Mouse (Mus musculus) c-Kit-positive CD71-positive TER-119-positive erythroid progenitor cells, embryonic 14.5 days (primary cell): ENCODE measurements at regions not wholly inside any gene's neighbourhood (a gene's known extent, or its start where the extent isn't known, plus 50 kb on each side); places are given as distances from the start of the nearest gene placed in this dataset.

Experiments used
- DNase-seq: peaks from one replicate; pipeline ENCODE4 v3.0.0-alpha.2; 2013; ENCODE audit warnings: low spot score

- no peak for DNase-seq
Observed at GRCm38 (mm10) chr2:147699524-147700081, 337.9 kb downstream of the Pax1 start.

- DNase-seq: no peak
Observed at GRCm38 (mm10) chr2:147691896-147692295, 330.2 kb downstream of the Pax1 start.

- DNase-seq: no peak
Observed at GRCm38 (mm10) chr2:147690506-147691208, 328.9 kb downstream of the Pax1 start.

- no peak for DNase-seq
Observed at GRCm38 (mm10) chr2:147688742-147689141, 327.0 kb downstream of the Pax1 start.

- DNase-seq: no peak
Observed at GRCm38 (mm10) chr2:147656667-147657066, 294.9 kb downstream of the Pax1 start.

- no peak for DNase-seq
Observed at GRCm38 (mm10) chr2:147650229-147650628, 288.5 kb downstream of the Pax1 start.

- DNase-seq: no peak
Observed at GRCm38 (mm10) chr2:147647972-147648371, 286.2 kb downstream of the Pax1 start.

GRCm38 (mm10) chr2:147647506-147647905, 285.8 kb downstream of the Pax1 start:
- DNase-seq: no peak

- DNase-seq: no peak
Observed at GRCm38 (mm10) chr2:147637882-147638281, 276.2 kb downstream of the Pax1 start.

GRCm38 (mm10) chr2:147632737-147633136, 271.0 kb downstream of the Pax1 start:
- DNase-seq: no peak

- no peak for DNase-seq
Observed at GRCm38 (mm10) chr2:147629716-147630115, 268.0 kb downstream of the Pax1 start.

- no peak for DNase-seq
Observed at GRCm38 (mm10) chr2:147627096-147627495, 265.4 kb downstream of the Pax1 start.

GRCm38 (mm10) chr2:147623116-147623515, 261.4 kb downstream of the Pax1 start:
- no peak for DNase-seq

- DNase-seq: no peak
Observed at GRCm38 (mm10) chr2:147617849-147618248, 256.1 kb downstream of the Pax1 start.

GRCm38 (mm10) chr2:147610343-147610742, 248.6 kb downstream of the Pax1 start:
- DNase-seq: no peak

- DNase-seq: no peak
Observed at GRCm38 (mm10) chr2:147601639-147602038, 239.9 kb downstream of the Pax1 start.

- no peak for DNase-seq
Observed at GRCm38 (mm10) chr2:147572413-147572812, 210.7 kb downstream of the Pax1 start.

GRCm38 (mm10) chr2:147561220-147561619, 199.5 kb downstream of the Pax1 start:
- DNase-seq: no peak

- DNase-seq: no peak
Observed at GRCm38 (mm10) chr2:147560426-147561155, 198.9 kb downstream of the Pax1 start.

- DNase-seq: no peak
Observed at GRCm38 (mm10) chr2:147529161-147529560, 167.4 kb downstream of the Pax1 start.

GRCm38 (mm10) chr2:147515436-147515835, 153.7 kb downstream of the Pax1 start:
- no peak for DNase-seq

GRCm38 (mm10) chr2:147514748-147515147, 153.0 kb downstream of the Pax1 start:
- DNase-seq: no peak

- DNase-seq: no peak
Observed at GRCm38 (mm10) chr2:147503962-147504361, 142.2 kb downstream of the Pax1 start.
